Mouse (Mus musculus): ENCODE data around the gene Ccr10. TPM values are rescaled to one million over a fixed set of nuclear protein-coding genes. Genes with fewer than 3 reads are reported as not detected.
A peak's percentile ranks its signal among the peaks of the same experiment; 100 is the strongest.

Gene Ccr10
- polyA plus RNA-seq, 1 experiment from 2014 or later = 0.24 TPM

GRCm38 (mm10) chr11:101199555-101199954 is 24.3 kb upstream of the Ccr10 start:
- peaks cover 75% of the 10 kb centered on the region for H3K36me3 ChIP-seq (ENCODE audit: control insufficient read depth, insufficient read depth, low read length)
- 93% methylated on average over 3 of the region's 3 CpGs for WGBS
- no peak for ATAC-seq (ENCODE audit: low FRiP score, low TSS enrichment)

GRCm38 (mm10) chr11:101196175-101196574 is 20.9 kb upstream of the Ccr10 start:
- no peak overlapping the region for H3K4me3 ChIP-seq (ENCODE audit: low read length)
- no peak overlapping the region for H3K4me2 ChIP-seq (replicated peaks; ENCODE audit: low read depth, low read length)
- WGBS = 90% methylated on average over 8 of the region's 8 CpGs
- no peaks in the 10 kb centered on the region for H3K27me3 ChIP-seq (ENCODE audit: control insufficient read depth, insufficient read depth, low read length)
- H3K9ac ChIP-seq (ENCODE audit: low read depth, low read length) = no peak overlapping the region
- H3K9me3 ChIP-seq (ENCODE audit: control insufficient read depth, low read length) = no peaks in the 10 kb centered on the region
- H3K4me1 ChIP-seq (ENCODE audit: control insufficient read depth, insufficient read depth, low read length) = peaks cover 6% of the 10 kb centered on the region; the same call in 1 of the 2 replicates
- ATAC-seq (ENCODE audit: low FRiP score, low TSS enrichment) = no peak
- no peak overlapping the region for H3K27ac ChIP-seq (ENCODE audit: low read depth, low read length)
- peaks cover 78% of the 10 kb centered on the region for H3K36me3 ChIP-seq (ENCODE audit: control insufficient read depth, insufficient read depth, low read length)

More at GRCm38 (mm10) chr11:101199555-101199954, 24.3 kb upstream of the Ccr10 start:
- Histone ChIP-seq H3K9ac (ENCODE audit: low read depth, low read length) (no peak overlapping the region), H3K4me1 (ENCODE audit: control insufficient read depth, insufficient read depth, low read length) (no peaks in the 10 kb centered on the region), H3K27ac (ENCODE audit: low read depth, low read length) (no peak overlapping the region), H3K4me3 (ENCODE audit: low read length) (no peak overlapping the region), H3K4me2 (replicated peaks; ENCODE audit: low read depth, low read length) (no peak overlapping the region), H3K9me3 (ENCODE audit: control insufficient read depth, low read length) (no peaks in the 10 kb centered on the region), H3K27me3 (ENCODE audit: control insufficient read depth, insufficient read depth, low read length) (no peaks in the 10 kb centered on the region)

- Histone ChIP-seq H3K4me2 (replicated peaks; ENCODE audit: low read depth, low read length) (no peak overlapping the region), H3K36me3 (ENCODE audit: control insufficient read depth, insufficient read depth, low read length) (peaks cover 76% of the 10 kb centered on the region), H3K4me3 (ENCODE audit: low read length) (no peak overlapping the region), H3K27ac (ENCODE audit: low read depth, low read length) (no peak overlapping the region), H3K4me1 (ENCODE audit: control insufficient read depth, insufficient read depth, low read length) (peaks cover 12% of the 10 kb centered on the region), H3K27me3 (ENCODE audit: control insufficient read depth, insufficient read depth, low read length) (no peaks in the 10 kb centered on the region), H3K9ac (ENCODE audit: low read depth, low read length) (no peak overlapping the region), H3K9me3 (ENCODE audit: control insufficient read depth, low read length) (no peaks in the 10 kb centered on the region)
- 89% methylated on average over 8 of the region's 8 CpGs for WGBS
- no peak for ATAC-seq (ENCODE audit: low FRiP score, low TSS enrichment)
These were observed 20.3 kb upstream of the Ccr10 start for GRCm38 (mm10) chr11:101195571-101195970.

- no peak for ATAC-seq (ENCODE audit: low FRiP score, low TSS enrichment)
- peaks cover 71% of the 10 kb centered on the region for H3K36me3 ChIP-seq (ENCODE audit: control insufficient read depth, insufficient read depth, low read length)
- 67% methylated on average over 1 of the region's 1 CpGs for WGBS
These were observed 19.9 kb upstream of the Ccr10 start for GRCm38 (mm10) chr11:101195101-101195500.

GRCm38 (mm10) chr11:101194643-101195042 is 19.4 kb upstream of the Ccr10 start:
- H3K9me3 ChIP-seq (ENCODE audit: control insufficient read depth, low read length) = no peaks in the 10 kb centered on the region
- H3K27ac ChIP-seq (ENCODE audit: low read depth, low read length) = no peak overlapping the region
- peaks cover 67% of the 10 kb centered on the region for H3K36me3 ChIP-seq (ENCODE audit: control insufficient read depth, insufficient read depth, low read length)
- H3K4me1 ChIP-seq (ENCODE audit: control insufficient read depth, insufficient read depth, low read length) = peaks cover 21% of the 10 kb centered on the region
- H3K27me3 ChIP-seq (ENCODE audit: control insufficient read depth, insufficient read depth, low read length) = no peaks in the 10 kb centered on the region
- no peak overlapping the region for H3K4me2 ChIP-seq (replicated peaks; ENCODE audit: low read depth, low read length)
- no peak for ATAC-seq (ENCODE audit: low FRiP score, low TSS enrichment)
- H3K4me3 ChIP-seq (ENCODE audit: low read length) = no peak overlapping the region
- WGBS = 81% methylated on average over 6 of the region's 6 CpGs
- no peak overlapping the region for H3K9ac ChIP-seq (ENCODE audit: low read depth, low read length)

More at GRCm38 (mm10) chr11:101195101-101195500, 19.9 kb upstream of the Ccr10 start:
- Histone ChIP-seq H3K27me3 (ENCODE audit: control insufficient read depth, insufficient read depth, low read length) (no peaks in the 10 kb centered on the region), H3K27ac (ENCODE audit: low read depth, low read length) (no peak overlapping the region), H3K9ac (ENCODE audit: low read depth, low read length) (no peak overlapping the region), H3K4me2 (replicated peaks; ENCODE audit: low read depth, low read length) (no peak overlapping the region), H3K4me1 (ENCODE audit: control insufficient read depth, insufficient read depth, low read length) (peaks cover 17% of the 10 kb centered on the region), H3K9me3 (ENCODE audit: control insufficient read depth, low read length) (no peaks in the 10 kb centered on the region), H3K4me3 (ENCODE audit: low read length) (no peak overlapping the region)

- ATAC-seq (ENCODE audit: low FRiP score, low TSS enrichment) = no peak
- peaks cover 26% of the 10 kb centered on the region for H3K4me1 ChIP-seq (ENCODE audit: control insufficient read depth, insufficient read depth, low read length)
- no peak overlapping the region for H3K9ac ChIP-seq (ENCODE audit: low read depth, low read length)
- no peaks in the 10 kb centered on the region for H3K9me3 ChIP-seq (ENCODE audit: control insufficient read depth, low read length)
- H3K36me3 ChIP-seq (ENCODE audit: control insufficient read depth, insufficient read depth, low read length) = peaks cover 62% of the 10 kb centered on the region
- H3K27me3 ChIP-seq (ENCODE audit: control insufficient read depth, insufficient read depth, low read length) = no peaks in the 10 kb centered on the region
- no peak overlapping the region for H3K27ac ChIP-seq (ENCODE audit: low read depth, low read length)
- WGBS = 86% methylated on average over 5 of the region's 5 CpGs
- no peak overlapping the region for H3K4me2 ChIP-seq (replicated peaks; ENCODE audit: low read depth, low read length)
- H3K4me3 ChIP-seq (ENCODE audit: low read length) = no peak overlapping the region
These were observed 18.9 kb upstream of the Ccr10 start for GRCm38 (mm10) chr11:101194137-101194536.

- Histone ChIP-seq H3K27me3 (ENCODE audit: control insufficient read depth, insufficient read depth, low read length) (no peaks in the 10 kb centered on the region), H3K4me3 (ENCODE audit: low read length) (no peak overlapping the region), H3K36me3 (ENCODE audit: control insufficient read depth, insufficient read depth, low read length) (peaks cover 53% of the 10 kb centered on the region), H3K9me3 (ENCODE audit: control insufficient read depth, low read length) (no peaks in the 10 kb centered on the region), H3K4me2 (replicated peaks; ENCODE audit: low read depth, low read length) (no peak overlapping the region), H3K9ac (ENCODE audit: low read depth, low read length) (no peak overlapping the region), H3K27ac (ENCODE audit: low read depth, low read length) (no peak overlapping the region), H3K4me1 (ENCODE audit: control insufficient read depth, insufficient read depth, low read length) (peaks cover 37% of the 10 kb centered on the region)
- WGBS = 93% methylated on average over 7 of the region's 7 CpGs
- no peak for ATAC-seq (ENCODE audit: low FRiP score, low TSS enrichment)
These were observed 17.8 kb upstream of the Ccr10 start for GRCm38 (mm10) chr11:101193076-101193475.

GRCm38 (mm10) chr11:101192646-101193045 is 17.4 kb upstream of the Ccr10 start:
- peaks cover 37% of the 10 kb centered on the region for H3K4me1 ChIP-seq (ENCODE audit: control insufficient read depth, insufficient read depth, low read length)
- no peak overlapping the region for H3K27ac ChIP-seq (ENCODE audit: low read depth, low read length)
- no peaks in the 10 kb centered on the region for H3K9me3 ChIP-seq (ENCODE audit: control insufficient read depth, low read length)
- no peaks in the 10 kb centered on the region for H3K27me3 ChIP-seq (ENCODE audit: control insufficient read depth, insufficient read depth, low read length)
- ATAC-seq (ENCODE audit: low FRiP score, low TSS enrichment) = no peak
- no peak overlapping the region for H3K4me2 ChIP-seq (replicated peaks; ENCODE audit: low read depth, low read length)
- H3K4me3 ChIP-seq (ENCODE audit: low read length) = no peak overlapping the region
- H3K9ac ChIP-seq (ENCODE audit: low read depth, low read length) = no peak overlapping the region
- 87% methylated on average over 6 of the region's 6 CpGs for WGBS
- H3K36me3 ChIP-seq (ENCODE audit: control insufficient read depth, insufficient read depth, low read length) = peaks cover 48% of the 10 kb centered on the region

- Histone ChIP-seq H3K9me3 (ENCODE audit: control insufficient read depth, low read length) (no peaks in the 10 kb centered on the region), H3K4me3 (ENCODE audit: low read length) (no peak overlapping the region), H3K9ac (ENCODE audit: low read depth, low read length) (no peak overlapping the region), H3K27me3 (ENCODE audit: control insufficient read depth, insufficient read depth, low read length) (no peaks in the 10 kb centered on the region), H3K4me1 (ENCODE audit: control insufficient read depth, insufficient read depth, low read length) (peaks cover 37% of the 10 kb centered on the region), H3K27ac (ENCODE audit: low read depth, low read length) (peak overlapping the region; percentile 51; the same call in 1 of the 2 replicates), H3K4me2 (replicated peaks; ENCODE audit: low read depth, low read length) (no peak overlapping the region), H3K36me3 (ENCODE audit: control insufficient read depth, insufficient read depth, low read length) (peaks cover 43% of the 10 kb centered on the region)
- no peak for ATAC-seq (ENCODE audit: low FRiP score, low TSS enrichment)
- 71% methylated on average over 4 of the region's 4 CpGs for WGBS
These were observed 16.8 kb upstream of the Ccr10 start for GRCm38 (mm10) chr11:101191919-101192470.
